Mouse (Mus musculus) lung, adult 2 months (tissue): Measurements from ENCODE around the gene Rgs14.

ENCODE experiments used
- CTCF ChIP-seq: fragments of 200-500 bp; IDR thresholded peaks from 2 replicates; pipeline ENCODE4 v1.5.1; 2011; ENCODE audit warnings: mild to moderate bottlenecking, low read length, control low read depth; ENCODE audit not compliant: insufficient read depth
- POLR2A ChIP-seq: fragments of 200-500 bp; IDR thresholded peaks from 2 replicates; pipeline ENCODE4 v1.6.1; 2011; ENCODE audit warnings: low read depth, mild to moderate bottlenecking, control low read depth, low read length, borderline replicate concordance; ENCODE audit errors: extremely low read depth

DNA sequence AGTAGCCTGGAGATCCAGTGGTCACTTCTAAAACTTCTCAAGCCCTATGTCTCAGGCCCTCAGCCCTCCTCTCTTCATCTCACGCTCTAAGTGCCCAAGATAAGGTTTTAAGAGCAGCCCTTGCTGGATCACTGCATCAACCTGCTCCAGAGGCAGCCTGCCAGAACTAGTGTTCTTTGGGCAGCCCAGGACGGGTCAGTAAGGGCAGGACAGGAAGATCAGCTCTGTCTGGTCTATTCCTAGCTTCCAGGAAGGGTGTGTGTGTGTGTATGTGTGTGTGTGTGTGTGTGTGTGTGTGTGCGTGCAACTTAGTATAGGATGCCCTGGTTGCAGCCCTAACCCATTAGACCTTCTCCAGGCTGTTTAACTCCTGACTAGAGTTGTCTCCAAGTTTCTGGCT lies 702 bp downstream of the Rgs14 start:
- TF ChIP-seq CTCF (no peak), POLR2A (no peak)
